Mouse (Mus musculus) bone marrow, adult 2 months (tissue): ENCODE measurements around the gene Dock1. TPM values are rescaled to one million over a fixed set of nuclear protein-coding genes. Genes with fewer than 3 reads are reported as not detected.

Experiments used
- H3K27ac ChIP-seq: fragments of 200-500 bp; 2 replicates; pipeline ENCODE4 v1.5.1; 2012; ENCODE audit warnings: low read depth, mild to moderate bottlenecking, control low read depth, inconsistent platforms, low read length; ENCODE audit not compliant: control insufficient read depth, poor library complexity, insufficient read depth
- H3K4me1 ChIP-seq: fragments of 200-500 bp; 2 replicates; pipeline ENCODE4 v1.6.1; 2011; ENCODE audit warnings: low read length; ENCODE audit not compliant: control insufficient read depth, insufficient read depth
- H3K4me3 ChIP-seq: fragments of 200-500 bp; replicated peaks from 2 replicates; pipeline ENCODE3; 2011; ENCODE audit warnings: mild to moderate bottlenecking, low read depth, low read length, control low read depth; ENCODE audit not compliant: control insufficient read depth
- CTCF ChIP-seq: fragments of 200-500 bp; IDR thresholded peaks from 2 replicates; pipeline ENCODE4 v1.5.1; 2011; ENCODE audit warnings: low read length, control low read depth; ENCODE audit not compliant: control insufficient read depth, insufficient read depth
- POLR2A ChIP-seq: fragments of 200-500 bp; IDR thresholded peaks from 2 replicates; pipeline ENCODE4 v1.6.1; 2011; ENCODE audit warnings: low read depth, mild to moderate bottlenecking, control low read depth, low read length, borderline replicate concordance; ENCODE audit not compliant: control insufficient read depth
- WGBS: fragments of 180-500 bp; shearing (Covaris S2); methylation state at CpG from one replicate; pipeline ENCODE4 v1.1.7; 2018; 5-methylcytosine and 5-hydroxymethylcytosine counted together
- polyA plus RNA-seq: library from polyadenylated mRNA; stranded (reverse); fragments of >200 nt; gene quantifications from 2 replicates; pipeline ENCODE4 v1.2.4, GENCODE M21; 2011; ENCODE audit warnings: low replicate concordance; ENCODE audit not compliant: missing spikeins, insufficient read depth, insufficient read length

Dock1 gene
- polyA plus RNA-seq = 4.1 and 9.2 TPM in 2 replicates

- Histone ChIP-seq H3K4me3 (peak within 1 kb of the TSS; percentile 57), H3K27ac (peak within 1 kb of the TSS; percentile 40), H3K4me1 (peaks cover 5% of the 10 kb centered on the region; the same call in 1 of the 2 replicates)
- WGBS = 2% methylated on average over 77 of the region's 77 CpGs
- TF ChIP-seq CTCF (no peak), POLR2A (no peak)
These were observed at the start of gene Dock1 for GRCm38 (mm10) chr7:134670312-134671002. Dock1 (plus strand) TSS chr7:134670654.

GRCm38 (mm10) chr7:134627906-134628305, 42.5 kb upstream of the Dock1 start:
- no peak for TF ChIP-seq POLR2A
- TF ChIP-seq CTCF = no peak
- no peaks in the 10 kb centered on the region for H3K4me1 ChIP-seq
- no peak overlapping the region for H3K4me3 ChIP-seq
- H3K27ac ChIP-seq = no peak overlapping the region
- 64% methylated on average over 4 of the region's 4 CpGs for WGBS

- H3K4me1 ChIP-seq = no peaks in the 10 kb centered on the region
These were observed 20.1 kb upstream of the Dock1 start for GRCm38 (mm10) chr7:134650246-134650830.

GRCm38 (mm10) chr7:134651071-134651470, 19.4 kb upstream of the Dock1 start:
- Histone ChIP-seq H3K4me3 (no peak overlapping the region), H3K4me1 (no peaks in the 10 kb centered on the region), H3K27ac (no peak overlapping the region)
- TF ChIP-seq CTCF (no peak), POLR2A (no peak)
- 59% methylated on average over 3 of the region's 3 CpGs for WGBS

More at GRCm38 (mm10) chr7:134650246-134650830, 20.1 kb upstream of the Dock1 start:
- WGBS = 68% methylated on average over 8 of the region's 8 CpGs
- H3K27ac ChIP-seq = no peak overlapping the region
- H3K4me3 ChIP-seq = no peak overlapping the region
- TF ChIP-seq CTCF (no peak), POLR2A (no peak)

GRCm38 (mm10) chr7:134663241-134663640, 7.2 kb upstream of the Dock1 start:
- H3K27ac ChIP-seq = no peak overlapping the region
- no peak overlapping the region for H3K4me3 ChIP-seq
- 31% methylated on average over 2 of the region's 2 CpGs for WGBS
- TF ChIP-seq CTCF = no peak
- TF ChIP-seq POLR2A = no peak
- H3K4me1 ChIP-seq = no peaks in the 10 kb centered on the region

GRCm38 (mm10) chr7:134665642-134666282, 4.7 kb upstream of the Dock1 start:
- Histone ChIP-seq H3K4me1 (peaks cover 5% of the 10 kb centered on the region; the same call in 1 of the 2 replicates), H3K27ac (no peak overlapping the region), H3K4me3 (no peak overlapping the region)
- 74% methylated on average over 5 of the region's 5 CpGs for WGBS
- TF ChIP-seq CTCF (no peak), POLR2A (no peak)

- WGBS = 68% methylated on average over 4 of the region's 4 CpGs
- Histone ChIP-seq H3K4me3 (no peak overlapping the region), H3K27ac (no peak overlapping the region), H3K4me1 (peaks cover 5% of the 10 kb centered on the region; the same call in 1 of the 2 replicates)
- TF ChIP-seq POLR2A = no peak
- no peak for TF ChIP-seq CTCF
These were observed 3.2 kb upstream of the Dock1 start for GRCm38 (mm10) chr7:134667271-134667702.

- WGBS = 53% methylated on average over 14 of the region's 14 CpGs
These were observed 761 bp upstream of the Dock1 start for GRCm38 (mm10) chr7:134669474-134670311.

More at GRCm38 (mm10) chr7:134669474-134670311, 761 bp upstream of the Dock1 start:
- TF ChIP-seq CTCF (no peak), POLR2A (no peak)
- peaks cover 5% of the 10 kb centered on the region; the same call in 1 of the 2 replicates for H3K4me1 ChIP-seq
- H3K27ac ChIP-seq = peak overlapping the region; percentile 13; the same call in 1 of the 2 replicates
- H3K4me3 ChIP-seq = peak overlapping the region; percentile 52
